Mouse (Mus musculus): Measurements from ENCODE around the gene Bcas3.

The Bcas3 gene

GRCm38 (mm10) chr11:85615421-85615820, 262.5 kb downstream of the Bcas3 start:
- DNase-seq (ENCODE audit: low spot score in 2 of 2) = no peak

GRCm38 (mm10) chr11:85621486-85621885, 268.5 kb downstream of the Bcas3 start:
- DNase-seq (ENCODE audit: low spot score in 2 of 2) = no peak

GRCm38 (mm10) chr11:85621994-85622393, 269.0 kb downstream of the Bcas3 start:
- DNase-seq (ENCODE audit: low spot score in 2 of 2) = no peak

- DNase-seq (ENCODE audit: low spot score in 2 of 2) = no peak
These were observed 272.2 kb downstream of the Bcas3 start for GRCm38 (mm10) chr11:85625206-85625605.

GRCm38 (mm10) chr11:85626846-85627245, 273.9 kb downstream of the Bcas3 start:
- DNase-seq (ENCODE audit: low spot score in 2 of 2) = no peak

- no peak for DNase-seq (ENCODE audit: low spot score in 2 of 2)
These were observed 274.4 kb downstream of the Bcas3 start for GRCm38 (mm10) chr11:85627405-85627804.

- DNase-seq (ENCODE audit: low spot score in 2 of 2) = no peak
These were observed 275.5 kb downstream of the Bcas3 start for GRCm38 (mm10) chr11:85628303-85629063.

- no peak for DNase-seq (ENCODE audit: low spot score in 2 of 2)
These were observed 279.6 kb downstream of the Bcas3 start for GRCm38 (mm10) chr11:85632568-85632981.

GRCm38 (mm10) chr11:85638696-85639495, 285.9 kb downstream of the Bcas3 start:
- no peak for DNase-seq (ENCODE audit: low spot score in 2 of 2)

- no peak for DNase-seq (ENCODE audit: low spot score in 2 of 2)
These were observed 287.7 kb downstream of the Bcas3 start for GRCm38 (mm10) chr11:85640659-85641058.

- DNase-seq (ENCODE audit: low spot score in 2 of 2) = no peak
These were observed 288.5 kb downstream of the Bcas3 start for GRCm38 (mm10) chr11:85641486-85641885.

- no peak for DNase-seq (ENCODE audit: low spot score in 2 of 2)
These were observed 289.6 kb downstream of the Bcas3 start for GRCm38 (mm10) chr11:85642591-85642990.

GRCm38 (mm10) chr11:85643025-85643424, 290.1 kb downstream of the Bcas3 start:
- DNase-seq (ENCODE audit: low spot score in 2 of 2) = no peak

- no peak for DNase-seq (ENCODE audit: low spot score in 2 of 2)
These were observed 290.6 kb downstream of the Bcas3 start for GRCm38 (mm10) chr11:85643479-85644000.

- no peak for DNase-seq (ENCODE audit: low spot score in 2 of 2)
These were observed 291.2 kb downstream of the Bcas3 start for GRCm38 (mm10) chr11:85644027-85644747.

GRCm38 (mm10) chr11:85644748-85645060, 291.7 kb downstream of the Bcas3 start:
- DNase-seq (ENCODE audit: low spot score in 2 of 2) = peak in 1 of 2 experiments; percentile 25

- DNase-seq (ENCODE audit: low spot score in 2 of 2) = no peak
These were observed 292.3 kb downstream of the Bcas3 start for GRCm38 (mm10) chr11:85645152-85645835.

- DNase-seq (ENCODE audit: low spot score in 2 of 2) = no peak
These were observed 295.9 kb downstream of the Bcas3 start for GRCm38 (mm10) chr11:85648893-85649292.

GRCm38 (mm10) chr11:85649373-85649772, 296.4 kb downstream of the Bcas3 start:
- DNase-seq (ENCODE audit: low spot score in 2 of 2) = no peak

- no peak for DNase-seq (ENCODE audit: low spot score in 2 of 2)
These were observed 304.5 kb downstream of the Bcas3 start for GRCm38 (mm10) chr11:85657471-85657870.

- DNase-seq (ENCODE audit: low spot score in 2 of 2) = no peak
These were observed 307.3 kb downstream of the Bcas3 start for GRCm38 (mm10) chr11:85660304-85660703.

GRCm38 (mm10) chr11:85667176-85667575, 314.2 kb downstream of the Bcas3 start:
- no peak for DNase-seq (ENCODE audit: low spot score in 2 of 2)
